Mouse (Mus musculus): ENCODE results near the gene Hmgn1.

DNA sequence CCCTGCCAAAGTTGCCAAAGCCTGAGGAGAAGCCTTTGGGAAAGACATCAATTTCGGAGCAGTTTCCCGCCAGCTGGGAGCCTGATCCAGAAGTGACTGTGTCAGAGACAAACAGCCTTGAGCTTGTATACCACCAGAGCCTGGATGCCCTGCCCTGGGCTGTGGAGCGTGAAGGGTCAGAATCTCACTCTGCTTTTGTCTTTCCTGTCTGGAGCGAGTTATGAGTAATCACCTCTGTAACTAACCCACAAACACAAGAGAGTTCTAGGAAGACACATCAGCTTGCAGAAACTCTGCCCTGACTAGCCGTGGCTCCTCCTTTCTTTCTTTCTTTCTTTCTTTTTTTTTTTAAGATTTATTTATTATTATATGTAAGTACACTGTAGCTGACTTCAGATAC lies 31.6 kb downstream of the Hmgn1 start:
- TF ChIP-seq CTCF (IDR thresholded peaks at IDR 0.05) (no peak), EP300 (IDR thresholded peaks at IDR 0.05) (no peak)

Data from lung, postnatal 0 days (tissue).